Mouse (Mus musculus): ENCODE measurements at regions not wholly inside any gene's neighbourhood (a gene's known extent, or its start where the extent isn't known, plus 50 kb on each side); places are given as distances from the start of the nearest gene placed in this dataset.

GRCm38 (mm10) chr12:35246226-35247014, 199.4 kb downstream of the Snx13 start:
- DNase-seq (ENCODE audit: low spot score in 2 of 2), result peak in 1 of 2 experiments; percentile 9

- DNase-seq (ENCODE audit: low spot score in 2 of 2), result no peak
Observed at GRCm38 (mm10) chr12:35232322-35232673, 185.3 kb downstream of the Snx13 start.

- DNase-seq (ENCODE audit: low spot score in 2 of 2), result no peak
Observed at GRCm38 (mm10) chr12:35231414-35232321, 184.7 kb downstream of the Snx13 start.

GRCm38 (mm10) chr12:35220429-35220828, 173.4 kb downstream of the Snx13 start:
- no peak for DNase-seq (ENCODE audit: low spot score in 2 of 2)

GRCm38 (mm10) chr12:35220002-35220401, 173.0 kb downstream of the Snx13 start:
- DNase-seq (ENCODE audit: low spot score in 2 of 2), result no peak

GRCm38 (mm10) chr12:35216725-35217124, 169.7 kb downstream of the Snx13 start:
- DNase-seq (ENCODE audit: low spot score in 2 of 2), result no peak

GRCm38 (mm10) chr12:35209399-35209798, 162.4 kb downstream of the Snx13 start:
- DNase-seq (ENCODE audit: low spot score in 2 of 2), result no peak

- no peak for DNase-seq (ENCODE audit: low spot score in 2 of 2)
Observed at GRCm38 (mm10) chr12:35207605-35208004, 160.6 kb downstream of the Snx13 start.

GRCm38 (mm10) chr12:35203398-35203797, 156.4 kb downstream of the Snx13 start:
- DNase-seq (ENCODE audit: low spot score in 2 of 2), result no peak

GRCm38 (mm10) chr12:35200110-35200509, 153.1 kb downstream of the Snx13 start:
- no peak for DNase-seq (ENCODE audit: low spot score in 2 of 2)

Data from natural killer cell, adult 2 months (primary cell).